Mouse (Mus musculus): ENCODE measurements around the gene 2310030G06Rik. TPM values are rescaled to one million over a fixed set of nuclear protein-coding genes. Genes with fewer than 3 reads are reported as not detected.
A peak's percentile ranks its signal among the peaks of the same experiment; 100 is the strongest.

2310030G06Rik gene
- polyA plus RNA-seq, 1 experiment from 2014 or later, result 11.6 TPM

- no peaks in the 10 kb centered on the region for H3K9me3 ChIP-seq (ENCODE audit: low read length)
These were observed 27.7 kb upstream of the 2310030G06Rik start for GRCm38 (mm10) chr9:50774026-50774462.

GRCm38 (mm10) chr9:50770011-50770410, 23.7 kb upstream of the 2310030G06Rik start:
- 89% methylated on average over 2 of the region's 2 CpGs for WGBS (ENCODE audit: insufficient replicate concordance)
- TF ChIP-seq EP300 (IDR thresholded peaks at IDR 0.05; ENCODE audit: low read depth) (no peak), CTCF (IDR thresholded peaks at IDR 0.05; ENCODE audit: low read depth) (no peak)

More at GRCm38 (mm10) chr9:50774026-50774462, 27.7 kb upstream of the 2310030G06Rik start:
- peak overlapping the region; percentile 87; the same call in 1 of the 2 replicates for H3K4me3 ChIP-seq (ENCODE audit: low read depth, low read length)
- WGBS (ENCODE audit: insufficient replicate concordance), result 37% methylated on average over 4 of the region's 4 CpGs
- H3K4me2 ChIP-seq (ENCODE audit: low read depth, low read length), result peak overlapping the region; percentile 99
- peak overlapping the region; percentile 16; the same call in 1 of the 2 replicates for H3K27ac ChIP-seq (ENCODE audit: low read depth)
- TF ChIP-seq CTCF (IDR thresholded peaks at IDR 0.05; ENCODE audit: low read depth), result no peak
- TF ChIP-seq EP300 (IDR thresholded peaks at IDR 0.05; ENCODE audit: low read depth), result no peak
- no peak for ATAC-seq
- H3K27me3 ChIP-seq (ENCODE audit: insufficient read depth, low read length), result no peaks in the 10 kb centered on the region
- no peak for DNase-seq
- peaks cover 16% of the 10 kb centered on the region for H3K36me3 ChIP-seq (replicated peaks; ENCODE audit: insufficient read depth, low read length)
- peaks cover 18% of the 10 kb centered on the region for H3K4me1 ChIP-seq (ENCODE audit: insufficient read depth)
- peak overlapping the region; percentile 90 for H3K9ac ChIP-seq (replicated peaks)

GRCm38 (mm10) chr9:50768107-50769002, 22.0 kb upstream of the 2310030G06Rik start, which contains the start of gene Fdxacb1:
TSS of gene Fdxacb1 (plus strand) at chr9:50768236.
- Histone ChIP-seq H3K4me2 (ENCODE audit: low read depth, low read length) (peak within 1 kb of the TSS; percentile 91), H3K36me3 (replicated peaks; ENCODE audit: insufficient read depth, low read length) (peaks cover 14% of the 10 kb centered on the region), H3K27me3 (ENCODE audit: insufficient read depth, low read length) (no peaks in the 10 kb centered on the region), H3K4me3 (ENCODE audit: low read depth, low read length) (peak within 1 kb of the TSS; percentile 80), H3K4me1 (ENCODE audit: insufficient read depth) (peaks cover 8% of the 10 kb centered on the region), H3K27ac (ENCODE audit: low read depth) (peak within 1 kb of the TSS; percentile 93), H3K9ac (replicated peaks) (peak within 1 kb of the TSS; percentile 82), H3K9me3 (ENCODE audit: low read length) (no peaks in the 10 kb centered on the region)
- DNase-seq (peak; percentile 98), ATAC-seq (peak; percentile 97)
- peak; percentile 69 for TF ChIP-seq EP300 (IDR thresholded peaks at IDR 0.05; ENCODE audit: low read depth)
- peak; percentile 89 for TF ChIP-seq CTCF (IDR thresholded peaks at IDR 0.05; ENCODE audit: low read depth)
- 3% methylated on average over 58 of the region's 59 CpGs for WGBS (ENCODE audit: insufficient replicate concordance)

More at GRCm38 (mm10) chr9:50770011-50770410, 23.7 kb upstream of the 2310030G06Rik start:
- H3K4me1 ChIP-seq (ENCODE audit: insufficient read depth), result peaks cover 12% of the 10 kb centered on the region
- H3K9ac ChIP-seq (replicated peaks), result no peak overlapping the region
- no peak overlapping the region for H3K4me2 ChIP-seq (ENCODE audit: low read depth, low read length)
- H3K27me3 ChIP-seq (ENCODE audit: insufficient read depth, low read length), result no peaks in the 10 kb centered on the region
- no peak for DNase-seq
- H3K27ac ChIP-seq (ENCODE audit: low read depth), result no peak overlapping the region
- ATAC-seq, result no peak
- H3K9me3 ChIP-seq (ENCODE audit: low read length), result no peaks in the 10 kb centered on the region
- no peak overlapping the region for H3K4me3 ChIP-seq (ENCODE audit: low read depth, low read length)
- peaks cover 14% of the 10 kb centered on the region for H3K36me3 ChIP-seq (replicated peaks; ENCODE audit: insufficient read depth, low read length)

- ATAC-seq, result peak; percentile 16
- no peaks in the 10 kb centered on the region for H3K9me3 ChIP-seq (ENCODE audit: low read length)
These were observed 21.3 kb upstream of the 2310030G06Rik start for GRCm38 (mm10) chr9:50767531-50768106.

GRCm38 (mm10) chr9:50763331-50763730, 17.0 kb upstream of the 2310030G06Rik start:
- Histone ChIP-seq H3K9ac (replicated peaks) (no peak overlapping the region), H3K27ac (ENCODE audit: low read depth) (no peak overlapping the region), H3K36me3 (replicated peaks; ENCODE audit: insufficient read depth, low read length) (no peaks in the 10 kb centered on the region; the same call in 1 of the 2 replicates), H3K27me3 (ENCODE audit: insufficient read depth, low read length) (no peaks in the 10 kb centered on the region), H3K4me3 (ENCODE audit: low read depth, low read length) (no peak overlapping the region), H3K4me1 (ENCODE audit: insufficient read depth) (peaks cover 3% of the 10 kb centered on the region; the same call in 1 of the 2 replicates), H3K4me2 (ENCODE audit: low read depth, low read length) (no peak overlapping the region), H3K9me3 (ENCODE audit: low read length) (no peaks in the 10 kb centered on the region)
- ATAC-seq (no peak), DNase-seq (no peak)
- no peak for TF ChIP-seq EP300 (IDR thresholded peaks at IDR 0.05; ENCODE audit: low read depth)
- TF ChIP-seq CTCF (IDR thresholded peaks at IDR 0.05; ENCODE audit: low read depth), result peak; percentile 55
- 68% methylated on average over 1 of the region's 1 CpGs for WGBS (ENCODE audit: insufficient replicate concordance)

More at GRCm38 (mm10) chr9:50767531-50768106, 21.3 kb upstream of the 2310030G06Rik start:
- H3K4me1 ChIP-seq (ENCODE audit: insufficient read depth), result peaks cover 8% of the 10 kb centered on the region
- TF ChIP-seq CTCF (IDR thresholded peaks at IDR 0.05; ENCODE audit: low read depth), result no peak
- no peak for TF ChIP-seq EP300 (IDR thresholded peaks at IDR 0.05; ENCODE audit: low read depth)
- H3K36me3 ChIP-seq (replicated peaks; ENCODE audit: insufficient read depth, low read length), result peaks cover 14% of the 10 kb centered on the region
- H3K27me3 ChIP-seq (ENCODE audit: insufficient read depth, low read length), result no peaks in the 10 kb centered on the region
- DNase-seq, result no peak
- 4% methylated on average over 17 of the region's 17 CpGs for WGBS (ENCODE audit: insufficient replicate concordance)
- H3K27ac ChIP-seq (ENCODE audit: low read depth), result peak overlapping the region; percentile 93
- peak overlapping the region; percentile 80 for H3K4me3 ChIP-seq (ENCODE audit: low read depth, low read length)
- H3K9ac ChIP-seq (replicated peaks), result peak overlapping the region; percentile 82
- peak overlapping the region; percentile 91 for H3K4me2 ChIP-seq (ENCODE audit: low read depth, low read length)
